Mouse (Mus musculus) splenic B cell, adult 2 months (primary cell): ENCODE data around the gene Stag1.

Experiments used
- DNase-seq: peaks from one replicate; pipeline ENCODE4 v3.0.0-alpha.2; 2011; ENCODE audit warnings: low read depth, low spot score
- H3K27me3 ChIP-seq: 2 replicates; pipeline ENCODE4 v1.6.1; 2012; ENCODE audit warnings: mild to moderate bottlenecking, low read length, moderate library complexity, mixed read lengths; ENCODE audit not compliant: control insufficient read depth, poor library complexity, insufficient read depth, severe bottlenecking
- H3K36me3 ChIP-seq: 2 replicates; pipeline ENCODE4 v1.6.1; 2012; ENCODE audit warnings: mild to moderate bottlenecking, low read length, moderate library complexity, mixed read lengths; ENCODE audit not compliant: control insufficient read depth, poor library complexity, insufficient read depth, severe bottlenecking

Gene Stag1

GRCm38 (mm10) chr9:100898042-100898441 is 300.4 kb downstream of the Stag1 start:
- peak; percentile 12 for DNase-seq
- Histone ChIP-seq H3K36me3 (no peaks in the 10 kb centered on the region), H3K27me3 (no peaks in the 10 kb centered on the region)

DNA sequence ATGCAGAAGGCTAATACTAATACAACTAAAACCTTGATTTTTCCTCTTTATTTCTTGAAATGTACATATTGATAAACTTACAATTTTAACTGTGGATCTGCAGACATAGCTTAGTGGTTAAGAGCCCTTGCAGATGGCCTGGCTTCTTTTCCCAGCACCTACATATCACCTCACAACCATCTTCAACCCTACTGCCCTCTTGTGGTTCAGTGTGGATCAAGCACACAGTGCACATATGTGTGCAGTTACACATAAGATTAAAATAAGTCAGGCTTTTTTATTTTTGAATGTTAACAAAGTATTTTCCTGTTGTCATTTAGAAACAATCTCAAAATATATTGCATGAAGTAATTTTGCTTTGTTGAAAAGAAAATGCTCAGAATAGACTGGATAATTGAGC is 312.8 kb downstream of the Stag1 start:
- Histone ChIP-seq H3K27me3 (no peaks in the 10 kb centered on the region), H3K36me3 (0 out of 2 replicates have a peak, but pooled peaks cover 3% of the 10 kb centered on the region)
- peak; percentile 58 for DNase-seq

- Histone ChIP-seq H3K36me3 (0 out of 2 replicates have a peak, but pooled peaks cover 1% of the 10 kb centered on the region), H3K27me3 (no peaks in the 10 kb centered on the region)
- DNase-seq: peak; percentile 79
Measured at GRCm38 (mm10) chr9:100917111-100917510, 319.5 kb downstream of the Stag1 start.

GRCm38 (mm10) chr9:100926629-100927028 is 329.0 kb downstream of the Stag1 start:
- H3K27me3 ChIP-seq: no peaks in the 10 kb centered on the region

DNA sequence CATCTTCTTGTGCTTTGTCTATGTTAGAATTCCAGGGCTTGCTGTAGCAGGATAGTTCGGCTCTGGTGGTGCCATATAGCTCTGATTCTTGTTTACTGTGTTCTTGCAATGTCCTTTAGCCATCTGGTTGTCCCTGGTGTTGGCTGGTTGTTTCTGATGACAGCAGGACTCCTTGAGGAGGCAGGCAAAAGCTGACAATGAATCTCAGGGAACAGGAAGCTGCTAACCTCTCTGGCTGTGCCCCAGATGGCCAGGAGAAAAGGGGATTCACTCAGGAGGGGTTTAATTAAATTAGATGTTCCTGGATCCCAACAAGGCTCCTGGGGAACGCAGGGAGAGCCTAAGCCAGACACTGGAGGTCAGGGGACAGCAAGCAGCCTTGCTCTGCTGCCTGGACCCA is 344.4 kb downstream of the Stag1 start:
- DNase-seq: no peak
- Histone ChIP-seq H3K36me3 (no peaks in the 10 kb centered on the region), H3K27me3 (no peaks in the 10 kb centered on the region)

More at GRCm38 (mm10) chr9:100926629-100927028, 329.0 kb downstream of the Stag1 start:
- no peak for DNase-seq
- H3K36me3 ChIP-seq: peaks cover 5% of the 10 kb centered on the region; the same call in 1 of the 2 replicates

- H3K27me3 ChIP-seq: no peaks in the 10 kb centered on the region
- H3K36me3 ChIP-seq: no peaks in the 10 kb centered on the region
- no peak for DNase-seq
Measured at GRCm38 (mm10) chr9:100944677-100945365, 347.2 kb downstream of the Stag1 start.

DNA sequence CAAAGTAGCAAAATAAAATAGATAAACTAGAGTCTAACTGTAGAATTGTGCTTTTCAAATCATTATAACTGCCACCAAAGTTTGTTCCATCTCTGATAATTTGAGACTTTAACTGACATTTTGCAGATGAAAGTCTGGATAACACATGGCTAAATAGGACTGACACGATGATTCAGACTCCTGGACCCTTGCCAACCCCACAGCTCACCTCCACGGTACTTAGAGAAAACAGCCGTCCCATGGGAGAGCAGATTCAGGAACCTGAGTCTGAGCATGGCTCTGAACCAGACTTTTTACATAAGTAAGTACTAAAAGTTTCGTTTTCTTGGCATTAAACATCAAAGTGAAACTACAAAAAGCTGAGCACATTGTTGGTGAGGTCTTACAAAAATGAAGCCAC is 353.9 kb downstream of the Stag1 start:
- DNase-seq: peak; percentile 79
- H3K36me3 ChIP-seq: peaks cover 4% of the 10 kb centered on the region; the same call in 1 of the 2 replicates

DNA sequence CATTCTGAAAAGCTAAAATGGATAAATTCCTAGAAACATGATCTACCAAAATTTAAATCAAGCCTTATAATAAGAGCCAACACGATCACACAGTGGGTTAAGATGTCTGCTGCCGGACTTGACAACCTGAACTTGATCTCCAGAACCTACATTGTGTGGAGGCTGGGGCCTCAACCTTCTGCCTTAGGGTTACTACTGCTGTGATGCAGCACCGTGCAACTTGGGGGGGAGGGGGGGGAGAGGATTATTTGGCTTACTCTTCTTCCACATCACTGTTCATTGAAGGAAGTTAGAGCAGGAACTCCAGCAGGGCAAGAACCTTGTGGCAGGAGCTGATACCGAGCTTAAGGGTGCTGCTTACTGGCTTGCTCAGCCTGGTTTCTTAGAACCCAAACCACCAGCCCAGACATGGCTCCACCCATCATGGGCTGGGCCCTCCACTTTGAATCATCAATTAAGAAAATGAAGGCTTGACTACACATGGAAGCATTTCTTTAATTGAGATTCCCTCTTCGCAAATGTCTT is 365.4 kb downstream of the Stag1 start:
- no peak for DNase-seq
- 0 out of 2 replicates have a peak, but pooled peaks cover 6% of the 10 kb centered on the region for H3K36me3 ChIP-seq
- H3K27me3 ChIP-seq: no peaks in the 10 kb centered on the region

More for the DNA sequence above, 353.9 kb downstream of the Stag1 start:
- no peaks in the 10 kb centered on the region for H3K27me3 ChIP-seq

GRCm38 (mm10) chr9:100963428-100963912 is 365.9 kb downstream of the Stag1 start:
- H3K27me3 ChIP-seq: no peaks in the 10 kb centered on the region
- DNase-seq: no peak
- 0 out of 2 replicates have a peak, but pooled peaks cover 3% of the 10 kb centered on the region for H3K36me3 ChIP-seq

- no peak for DNase-seq
- no peaks in the 10 kb centered on the region for H3K27me3 ChIP-seq
- no peaks in the 10 kb centered on the region for H3K36me3 ChIP-seq
Measured at GRCm38 (mm10) chr9:100964106-100964505, 366.5 kb downstream of the Stag1 start.

DNA sequence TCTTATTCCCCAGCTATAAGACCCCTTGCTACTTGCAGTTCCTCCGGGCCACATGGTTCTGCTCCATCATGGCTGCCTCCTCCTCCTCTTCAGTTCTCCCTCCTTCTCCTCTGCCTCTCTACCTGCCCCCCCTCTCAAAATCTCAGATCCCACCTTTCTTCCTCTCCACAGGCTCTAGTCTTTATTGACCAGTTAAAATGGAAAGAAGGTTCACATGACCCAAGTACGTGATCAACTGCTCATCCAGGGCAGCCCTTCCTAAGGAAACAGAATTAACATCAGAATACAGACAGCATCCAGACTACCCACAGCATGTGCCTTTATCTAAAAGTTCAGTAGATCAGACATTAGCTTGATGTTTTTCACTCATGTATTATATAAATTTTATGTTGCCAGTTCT is 371.9 kb downstream of the Stag1 start:
- no peak for DNase-seq
- H3K36me3 ChIP-seq: no peaks in the 10 kb centered on the region
- no peaks in the 10 kb centered on the region for H3K27me3 ChIP-seq

DNA sequence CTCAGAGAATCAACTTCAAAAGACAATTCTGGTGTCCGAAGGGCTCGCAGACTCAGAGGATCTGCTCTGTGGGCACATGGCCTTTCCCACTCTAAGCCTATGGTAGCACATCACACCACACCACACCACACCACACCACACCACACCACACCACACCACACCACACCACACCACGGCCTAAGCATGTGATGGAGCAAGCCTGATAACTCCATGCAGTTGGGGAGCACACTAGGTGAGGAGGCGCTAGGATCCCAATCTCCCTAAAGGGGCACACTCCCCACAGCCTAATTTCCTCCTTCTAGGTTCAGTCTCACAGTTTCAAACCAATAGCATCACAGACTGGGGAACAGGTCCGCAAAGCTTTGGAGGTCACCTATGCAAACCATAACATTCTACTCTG is 381.1 kb downstream of the Stag1 start:
- no peaks in the 10 kb centered on the region for H3K27me3 ChIP-seq
- no peaks in the 10 kb centered on the region for H3K36me3 ChIP-seq
- DNase-seq: no peak

GRCm38 (mm10) chr9:100979260-100979659 is 381.7 kb downstream of the Stag1 start:
- no peak for DNase-seq
- Histone ChIP-seq H3K27me3 (no peaks in the 10 kb centered on the region), H3K36me3 (no peaks in the 10 kb centered on the region)

- no peaks in the 10 kb centered on the region for H3K27me3 ChIP-seq
- DNase-seq: no peak
- H3K36me3 ChIP-seq: no peaks in the 10 kb centered on the region
Measured at GRCm38 (mm10) chr9:100982786-100983185, 385.2 kb downstream of the Stag1 start.
